Mouse (Mus musculus): ENCODE data around the gene Myt1l. TPM values are rescaled to one million over a fixed set of nuclear protein-coding genes. Genes with fewer than 3 reads are reported as not detected.

Gene Myt1l
- total and polyA plus RNA-seq, 2 experiments from 2014 or later: 0.34 TPM; not detected in 1

- 45% methylated on average over 10 of the region's 10 CpGs for WGBS
Measured at GRCm38 (mm10) chr12:29629875-29630538, 101.8 kb downstream of the Myt1l start.

GRCm38 (mm10) chr12:29634509-29634908 is 106.3 kb downstream of the Myt1l start:
- Histone ChIP-seq H3K4me3 (ENCODE audit: low read depth, low read length) (no peak overlapping the region), H3K9ac (replicated peaks; ENCODE audit: low read depth, low read length) (no peak overlapping the region), H3K27me3 (ENCODE audit: control insufficient read depth, insufficient read depth, low read length) (no peaks in the 10 kb centered on the region), H3K9me3 (replicated peaks; ENCODE audit: control insufficient read depth, low read length) (no peaks in the 10 kb centered on the region), H3K4me2 (ENCODE audit: low read depth, low read length) (no peak overlapping the region), H3K27ac (ENCODE audit: low read depth) (no peak overlapping the region), H3K36me3 (replicated peaks; ENCODE audit: control insufficient read depth, insufficient read depth, low read length) (no peaks in the 10 kb centered on the region), H3K4me1 (ENCODE audit: control insufficient read depth, insufficient read depth) (no peaks in the 10 kb centered on the region)
- ATAC-seq (ENCODE audit: insufficient read depth, low read depth): no peak
- no peak for DNase-seq (ENCODE audit: low spot score)
- no peak for TF ChIP-seq CTCF (IDR thresholded peaks at IDR 0.05; ENCODE audit: low read depth)
- no peak for TF ChIP-seq EP300 (IDR thresholded peaks at IDR 0.05; ENCODE audit: low read depth)
- WGBS: 79% methylated on average over 2 of the region's 2 CpGs

More at GRCm38 (mm10) chr12:29629875-29630538, 101.8 kb downstream of the Myt1l start:
- Histone ChIP-seq H3K4me2 (ENCODE audit: low read depth, low read length) (no peak overlapping the region), H3K9me3 (replicated peaks; ENCODE audit: control insufficient read depth, low read length) (no peaks in the 10 kb centered on the region), H3K27ac (ENCODE audit: low read depth) (no peak overlapping the region), H3K36me3 (replicated peaks; ENCODE audit: control insufficient read depth, insufficient read depth, low read length) (no peaks in the 10 kb centered on the region), H3K27me3 (ENCODE audit: control insufficient read depth, insufficient read depth, low read length) (no peaks in the 10 kb centered on the region), H3K4me3 (ENCODE audit: low read depth, low read length) (no peak overlapping the region), H3K4me1 (ENCODE audit: control insufficient read depth, insufficient read depth) (no peaks in the 10 kb centered on the region), H3K9ac (replicated peaks; ENCODE audit: low read depth, low read length) (no peak overlapping the region)
- no peak for DNase-seq (ENCODE audit: low spot score)
- no peak for TF ChIP-seq CTCF (IDR thresholded peaks at IDR 0.05; ENCODE audit: low read depth)
- TF ChIP-seq EP300 (IDR thresholded peaks at IDR 0.05; ENCODE audit: low read depth): no peak
- no peak for ATAC-seq (ENCODE audit: insufficient read depth, low read depth)

GRCm38 (mm10) chr12:29639543-29640196 is 111.5 kb downstream of the Myt1l start:
- no peak for ATAC-seq (ENCODE audit: insufficient read depth, low read depth)
- Histone ChIP-seq H3K4me3 (ENCODE audit: low read depth, low read length) (no peak overlapping the region), H3K4me1 (ENCODE audit: control insufficient read depth, insufficient read depth) (no peaks in the 10 kb centered on the region)

GRCm38 (mm10) chr12:29640201-29640600 is 112.0 kb downstream of the Myt1l start:
- Histone ChIP-seq H3K9me3 (replicated peaks; ENCODE audit: control insufficient read depth, low read length) (no peaks in the 10 kb centered on the region), H3K4me2 (ENCODE audit: low read depth, low read length) (no peak overlapping the region), H3K4me1 (ENCODE audit: control insufficient read depth, insufficient read depth) (no peaks in the 10 kb centered on the region), H3K27me3 (ENCODE audit: control insufficient read depth, insufficient read depth, low read length) (no peaks in the 10 kb centered on the region), H3K36me3 (replicated peaks; ENCODE audit: control insufficient read depth, insufficient read depth, low read length) (no peaks in the 10 kb centered on the region), H3K9ac (replicated peaks; ENCODE audit: low read depth, low read length) (no peak overlapping the region), H3K4me3 (ENCODE audit: low read depth, low read length) (no peak overlapping the region), H3K27ac (ENCODE audit: low read depth) (no peak overlapping the region)
- 61% methylated on average over 1 of the region's 1 CpGs for WGBS
- no peak for TF ChIP-seq CTCF (IDR thresholded peaks at IDR 0.05; ENCODE audit: low read depth)
- TF ChIP-seq EP300 (IDR thresholded peaks at IDR 0.05; ENCODE audit: low read depth): no peak
- no peak for DNase-seq (ENCODE audit: low spot score)
- no peak for ATAC-seq (ENCODE audit: insufficient read depth, low read depth)

More at GRCm38 (mm10) chr12:29639543-29640196, 111.5 kb downstream of the Myt1l start:
- no peaks in the 10 kb centered on the region for H3K36me3 ChIP-seq (replicated peaks; ENCODE audit: control insufficient read depth, insufficient read depth, low read length)
- 76% methylated on average over 11 of the region's 11 CpGs for WGBS
- H3K9me3 ChIP-seq (replicated peaks; ENCODE audit: control insufficient read depth, low read length): no peaks in the 10 kb centered on the region
- no peak overlapping the region for H3K9ac ChIP-seq (replicated peaks; ENCODE audit: low read depth, low read length)
- no peaks in the 10 kb centered on the region for H3K27me3 ChIP-seq (ENCODE audit: control insufficient read depth, insufficient read depth, low read length)
- no peak overlapping the region for H3K4me2 ChIP-seq (ENCODE audit: low read depth, low read length)
- H3K27ac ChIP-seq (ENCODE audit: low read depth): no peak overlapping the region
- TF ChIP-seq CTCF (IDR thresholded peaks at IDR 0.05; ENCODE audit: low read depth): no peak
- TF ChIP-seq EP300 (IDR thresholded peaks at IDR 0.05; ENCODE audit: low read depth): no peak
- DNase-seq (ENCODE audit: low spot score): no peak

GRCm38 (mm10) chr12:29642915-29643314 is 114.7 kb downstream of the Myt1l start:
- no peaks in the 10 kb centered on the region for H3K36me3 ChIP-seq (replicated peaks; ENCODE audit: control insufficient read depth, insufficient read depth, low read length)
- no peak overlapping the region for H3K27ac ChIP-seq (ENCODE audit: low read depth)
- H3K9me3 ChIP-seq (replicated peaks; ENCODE audit: control insufficient read depth, low read length): no peaks in the 10 kb centered on the region
- ATAC-seq (ENCODE audit: insufficient read depth, low read depth): no peak
- DNase-seq (ENCODE audit: low spot score): no peak
- TF ChIP-seq CTCF (IDR thresholded peaks at IDR 0.05; ENCODE audit: low read depth): no peak
- TF ChIP-seq EP300 (IDR thresholded peaks at IDR 0.05; ENCODE audit: low read depth): no peak
- H3K9ac ChIP-seq (replicated peaks; ENCODE audit: low read depth, low read length): no peak overlapping the region
- H3K27me3 ChIP-seq (ENCODE audit: control insufficient read depth, insufficient read depth, low read length): no peaks in the 10 kb centered on the region
- WGBS: 26% methylated on average over 4 of the region's 4 CpGs
- no peak overlapping the region for H3K4me2 ChIP-seq (ENCODE audit: low read depth, low read length)
- H3K4me1 ChIP-seq (ENCODE audit: control insufficient read depth, insufficient read depth): no peaks in the 10 kb centered on the region
- H3K4me3 ChIP-seq (ENCODE audit: low read depth, low read length): no peak overlapping the region

Data from heart, postnatal 0 days (tissue).